ENCODE assay signal across 8 mouse cellular contexts in the genomic region with DNA sequence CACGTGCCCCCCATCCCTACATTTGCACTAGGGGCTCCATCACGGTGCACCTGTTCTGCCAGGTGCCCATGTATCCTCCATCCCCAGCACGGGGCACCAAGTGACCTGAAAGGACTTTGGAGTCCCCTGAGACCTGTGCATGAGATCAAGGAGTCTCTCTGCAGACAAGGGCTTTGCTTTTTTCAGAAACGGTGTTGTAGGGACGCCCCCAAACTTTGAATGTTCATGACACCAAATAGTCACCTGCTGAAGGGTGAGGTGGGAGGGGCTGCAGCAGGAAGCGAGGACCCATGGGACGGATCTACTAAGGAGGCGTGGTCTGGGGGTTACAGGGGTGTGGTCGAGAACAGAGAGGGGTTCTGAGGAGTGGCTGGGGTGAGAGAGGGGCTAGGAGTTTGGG. TPM values are rescaled to one million over a fixed set of nuclear protein-coding genes. Genes with fewer than 3 reads are reported as not detected.
DNase-seq lines count a peak whose midpoint lies in the region; ATAC-seq lines count a peak whose summit lies in the region.

No protein-coding gene starts in this region.

- H3K36me3 ChIP-seq in heart, embryonic 15.5 days, result no peaks in the 10 kb centered on the region
- no peaks in the 10 kb centered on the region for H3K36me3 ChIP-seq in heart, embryonic 11.5 days (ENCODE audit: control insufficient read depth, insufficient read depth, low read length)
- no peaks in the 10 kb centered on the region for H3K36me3 ChIP-seq in limb, embryonic 12.5 days
- H3K36me3 ChIP-seq in stomach, embryonic 15.5 days, result no peaks in the 10 kb centered on the region

- H3K9me3 ChIP-seq in heart, embryonic 15.5 days (replicated peaks), result no peaks in the 10 kb centered on the region
- no peaks in the 10 kb centered on the region for H3K9me3 ChIP-seq in heart, embryonic 11.5 days (replicated peaks; ENCODE audit: control insufficient read depth, low read length)
- no peaks in the 10 kb centered on the region for H3K9me3 ChIP-seq in limb, embryonic 12.5 days
- no peaks in the 10 kb centered on the region for H3K9me3 ChIP-seq in stomach, embryonic 15.5 days

- WGBS in heart, embryonic 15.5 days, result 22% methylated on average over 9 of the region's 9 CpGs
- WGBS in heart, embryonic 11.5 days (ENCODE audit: insufficient replicate concordance), result 19% methylated on average over 9 of the region's 9 CpGs
- WGBS in limb, embryonic 12.5 days, result 15% methylated on average over 9 of the region's 9 CpGs
- 15% methylated on average over 9 of the region's 9 CpGs for WGBS in stomach, embryonic 15.5 days

- peak overlapping the region; percentile 45 for H3K4me2 ChIP-seq in heart, embryonic 15.5 days
- H3K4me2 ChIP-seq in heart, embryonic 11.5 days, result no peak overlapping the region; the same call in 1 of the 2 replicates
- peak overlapping the region; percentile 42 for H3K4me2 ChIP-seq in limb, embryonic 12.5 days
- H3K4me2 ChIP-seq in stomach, embryonic 15.5 days, result peak overlapping the region; percentile 36

- ATAC-seq in heart, embryonic 15.5 days (replicated peaks; ENCODE audit: insufficient number of reproducible peaks, insufficient read depth, low FRiP score, low read depth), result no peak
- no peak for ATAC-seq in heart, embryonic 11.5 days (replicated peaks; ENCODE audit: insufficient number of reproducible peaks, low FRiP score, low TSS enrichment)
- ATAC-seq in limb, embryonic 12.5 days (ENCODE audit: insufficient number of reproducible peaks, insufficient read depth, low FRiP score, low TSS enrichment, low read depth), result no peak
- ATAC-seq in stomach, embryonic 15.5 days (ENCODE audit: insufficient read depth, low FRiP score, low read depth), result 0 out of 2 replicates have a peak, but pooled peaks have one; percentile 23

- H3K9ac ChIP-seq in heart, embryonic 15.5 days, result 0 out of 2 replicates have a peak overlapping the region, but pooled peaks have one; percentile 17
- no peak overlapping the region for H3K9ac ChIP-seq in heart, embryonic 11.5 days (ENCODE audit: low read depth, low read length)
- no peak overlapping the region; the same call in 1 of the 2 replicates for H3K9ac ChIP-seq in limb, embryonic 12.5 days (replicated peaks)
- H3K9ac ChIP-seq in stomach, embryonic 15.5 days, result no peak overlapping the region

- intact Hi-C loops in left cerebral cortex, postnatal 25 days (cut with DNase I), result no loop called here
- intact Hi-C loops in gastrocnemius, postnatal 36 days (cut with DNase I), result no loop called here

- DNase-seq in thymus, postnatal 14 days, result peak; percentile 29
- DNase-seq in thymus, postnatal 36 days, result no peak
- DNase-seq in left cerebral cortex, postnatal 25 days (ENCODE audit: low spot score in 2 of 2), result no peak
- no peak for DNase-seq in gastrocnemius, postnatal 36 days

- peaks cover 91% of the 10 kb centered on the region for H3K27me3 ChIP-seq in heart, embryonic 15.5 days
- peaks cover 85% of the 10 kb centered on the region for H3K27me3 ChIP-seq in heart, embryonic 11.5 days (ENCODE audit: control insufficient read depth, insufficient read depth, low read length)
- peaks cover 92% of the 10 kb centered on the region for H3K27me3 ChIP-seq in limb, embryonic 12.5 days
- H3K27me3 ChIP-seq in stomach, embryonic 15.5 days (replicated peaks), result peaks cover 36% of the 10 kb centered on the region

- no peak overlapping the region for H3K27ac ChIP-seq in heart, embryonic 15.5 days
- no peak overlapping the region for H3K27ac ChIP-seq in heart, embryonic 11.5 days (ENCODE audit: low read depth, low read length)
- no peak overlapping the region for H3K27ac ChIP-seq in limb, embryonic 12.5 days
- H3K27ac ChIP-seq in stomach, embryonic 15.5 days, result no peak overlapping the region

- peaks cover 7% of the 10 kb centered on the region for H3K4me1 ChIP-seq in heart, embryonic 15.5 days (replicated peaks)
- H3K4me1 ChIP-seq in heart, embryonic 11.5 days (ENCODE audit: control insufficient read depth, insufficient read depth, low read length), result peaks cover 3% of the 10 kb centered on the region; the same call in 1 of the 2 replicates
- H3K4me1 ChIP-seq in limb, embryonic 12.5 days (replicated peaks), result peaks cover 13% of the 10 kb centered on the region; the same call in 1 of the 2 replicates
- H3K4me1 ChIP-seq in stomach, embryonic 15.5 days, result no peaks in the 10 kb centered on the region

- peak overlapping the region; percentile 8; the same call in 1 of the 2 replicates for H3K4me3 ChIP-seq in heart, embryonic 15.5 days
- no peak overlapping the region for H3K4me3 ChIP-seq in heart, embryonic 11.5 days (ENCODE audit: low read depth, low read length)
- peak overlapping the region; percentile 18 for H3K4me3 ChIP-seq in limb, embryonic 12.5 days (replicated peaks)
- 0 out of 2 replicates have a peak overlapping the region, but pooled peaks have one; percentile 9 for H3K4me3 ChIP-seq in stomach, embryonic 15.5 days (replicated peaks)

RNA-seq across cellular contexts. Expression of a gene that starts 8.1 kb away (rescaled TPM):
- 0.92 and 1.3 TPM in 2 replicates for polyA plus RNA-seq in heart, embryonic 15.5 days (2015; fragmentation: Nextera tagmentation; extraction: Ambion mirVana)
- 0.11 and 0.33 TPM in 2 replicates for polyA plus RNA-seq in heart, embryonic 11.5 days (2014; fragmentation: Nextera tagmentation; extraction: Ambion mirVana)
- 3.1 and 3.3 TPM in 2 replicates for polyA plus RNA-seq in limb, embryonic 12.5 days (2016; fragmentation: Nextera tagmentation; extraction: Ambion mirVana)
- polyA plus RNA-seq in stomach, embryonic 15.5 days (2015; fragmentation: Nextera tagmentation; extraction: Ambion mirVana), result 1.3 and 1.4 TPM in 2 replicates
- 100 to 1,000 TPM; 131 TPM for total RNA-seq in left cerebral cortex, postnatal 25 days (2021)
- total RNA-seq in gastrocnemius, postnatal 36 days (2021), result 1 to 10 TPM; 2.8 to 2.9 TPM

RNA-seq across cellular contexts. Expression of a gene that starts 14.0 kb away (rescaled TPM):
- 6.7 and 9.2 TPM in 2 replicates for polyA plus RNA-seq in heart, embryonic 15.5 days (2015; fragmentation: Nextera tagmentation; extraction: Ambion mirVana)
- polyA plus RNA-seq in heart, embryonic 11.5 days (2014; fragmentation: Nextera tagmentation; extraction: Ambion mirVana), result 4.7 and 6.0 TPM in 2 replicates
- 8.3 and 9.5 TPM in 2 replicates for polyA plus RNA-seq in limb, embryonic 12.5 days (2016; fragmentation: Nextera tagmentation; extraction: Ambion mirVana)
- polyA plus RNA-seq in stomach, embryonic 15.5 days (2015; fragmentation: Nextera tagmentation; extraction: Ambion mirVana), result 13.2 and 14.8 TPM in 2 replicates
- 1 to 10 TPM; 7.8 to 8.9 TPM for total RNA-seq in left cerebral cortex, postnatal 25 days (2021)
- total RNA-seq in gastrocnemius, postnatal 36 days (2021), result under 1 TPM; 0.41 to 0.64 TPM

RNA-seq across cellular contexts. Expression of a gene that starts 26.5 kb away (rescaled TPM):
- 1.0 and 1.3 TPM in 2 replicates for polyA plus RNA-seq in heart, embryonic 15.5 days (2015; fragmentation: Nextera tagmentation; extraction: Ambion mirVana)
- not detected in 2 replicates for polyA plus RNA-seq in heart, embryonic 11.5 days (2014; fragmentation: Nextera tagmentation; extraction: Ambion mirVana)
- polyA plus RNA-seq in limb, embryonic 12.5 days (2016; fragmentation: Nextera tagmentation; extraction: Ambion mirVana), result 0.24 TPM in 1 of 2 replicates, not detected in the other
- 0.52 and 1.6 TPM in 2 replicates for polyA plus RNA-seq in stomach, embryonic 15.5 days (2015; fragmentation: Nextera tagmentation; extraction: Ambion mirVana)
- total RNA-seq in left cerebral cortex, postnatal 25 days (2021), result 1 to 10 TPM; 3.1 to 3.5 TPM
- 10 to 100 TPM; 14.9 to 15.7 TPM for total RNA-seq in gastrocnemius, postnatal 36 days (2021)

RNA-seq across cellular contexts. Expression of a gene that starts 30.9 kb away (rescaled TPM):
- polyA plus RNA-seq in heart, embryonic 15.5 days (2015; fragmentation: Nextera tagmentation; extraction: Ambion mirVana), result 1.0 and 1.1 TPM in 2 replicates
- polyA plus RNA-seq in heart, embryonic 11.5 days (2014; fragmentation: Nextera tagmentation; extraction: Ambion mirVana), result 0.18 and 0.33 TPM in 2 replicates
- polyA plus RNA-seq in limb, embryonic 12.5 days (2016; fragmentation: Nextera tagmentation; extraction: Ambion mirVana), result 0.10 TPM in 2 replicates
- polyA plus RNA-seq in stomach, embryonic 15.5 days (2015; fragmentation: Nextera tagmentation; extraction: Ambion mirVana), result 0.42 and 0.59 TPM in 2 replicates
- total RNA-seq in left cerebral cortex, postnatal 25 days (2021), result under 1 TPM; 0.64 to 0.87 TPM
- total RNA-seq in gastrocnemius, postnatal 36 days (2021), result 10 to 100 TPM; 26.5 to 43.5 TPM

RNA-seq across cellular contexts. Expression of a gene that starts 35.4 kb away (rescaled TPM):
- 62.3 and 80.2 TPM in 2 replicates for polyA plus RNA-seq in heart, embryonic 15.5 days (2015; fragmentation: Nextera tagmentation; extraction: Ambion mirVana)
- 78.6 and 87.8 TPM in 2 replicates for polyA plus RNA-seq in heart, embryonic 11.5 days (2014; fragmentation: Nextera tagmentation; extraction: Ambion mirVana)
- 69.3 and 78.4 TPM in 2 replicates for polyA plus RNA-seq in limb, embryonic 12.5 days (2016; fragmentation: Nextera tagmentation; extraction: Ambion mirVana)
- 112 and 113 TPM in 2 replicates for polyA plus RNA-seq in stomach, embryonic 15.5 days (2015; fragmentation: Nextera tagmentation; extraction: Ambion mirVana)
- 10 to 100 TPM; 40.5 to 42.1 TPM for total RNA-seq in left cerebral cortex, postnatal 25 days (2021)
- 10 to 100 TPM; 16.9 to 17.6 TPM for total RNA-seq in gastrocnemius, postnatal 36 days (2021)
